Mouse (Mus musculus): ENCODE results near the gene Pdcl3. TPM values are rescaled to one million over a fixed set of nuclear protein-coding genes. Genes with fewer than 3 reads are reported as not detected.

Gene Pdcl3
- polyA plus RNA-seq, 1 experiment from 2014 or later, result 158 TPM

DNA sequence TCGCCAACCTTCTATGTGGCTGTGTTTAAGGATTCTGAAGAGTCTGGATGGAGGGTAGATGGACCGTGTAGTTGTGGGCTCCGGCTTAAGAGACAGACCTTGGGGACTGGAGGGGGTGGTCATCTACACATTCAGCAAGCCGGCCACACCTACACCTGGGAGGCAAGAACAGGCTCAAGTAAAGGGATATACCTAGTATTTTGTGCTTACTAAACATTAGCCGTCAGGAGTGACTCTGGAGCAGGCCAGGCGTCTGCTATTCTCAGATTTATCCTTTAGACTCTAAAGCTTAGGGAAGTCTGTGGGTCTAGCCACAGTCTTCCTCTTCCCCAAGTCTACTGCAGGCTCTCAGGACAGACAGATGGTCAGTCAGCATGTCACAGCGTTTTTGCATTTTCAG lies 2.9 kb downstream of the Pdcl3 start:
- Histone ChIP-seq H3K9ac (replicated peaks) (peak overlapping the region; percentile 74), H3K27ac (peak overlapping the region; percentile 81; the same call in 1 of the 2 replicates), H3K27me3 (no peaks in the 10 kb centered on the region), H3K36me3 (peaks cover 25% of the 10 kb centered on the region), H3K4me1 (replicated peaks) (peaks cover 21% of the 10 kb centered on the region), H3K4me3 (replicated peaks) (peak overlapping the region; percentile 56), H3K4me2 (replicated peaks) (peak overlapping the region; percentile 88), H3K9me3 (no peaks in the 10 kb centered on the region)
- no peak for ATAC-seq
- 33% methylated on average over 7 of the region's 7 CpGs for WGBS

DNA sequence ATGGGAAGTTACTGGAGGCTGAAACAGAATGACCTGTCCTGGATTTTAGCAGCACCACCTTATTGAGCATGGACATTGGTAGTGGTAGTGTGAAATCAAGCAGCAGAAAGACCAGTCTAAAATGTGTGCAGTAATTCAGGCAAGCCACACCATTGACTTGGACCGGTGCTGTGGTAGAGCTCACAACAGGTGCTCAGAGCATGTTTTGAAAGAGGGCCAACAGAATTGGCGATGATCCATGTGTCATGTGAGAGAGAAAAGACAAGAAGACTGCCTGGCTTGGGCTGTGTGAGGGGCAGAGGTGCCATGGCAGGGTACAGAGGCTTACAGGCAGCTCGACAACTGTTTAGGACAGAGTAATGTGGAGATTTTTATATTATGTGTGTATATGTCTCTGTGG lies 7.0 kb downstream of the Pdcl3 start:
- WGBS, result 92% methylated on average over 3 of the region's 3 CpGs
- no peak overlapping the region for H3K27ac ChIP-seq
- ATAC-seq, result no peak
- peaks cover 17% of the 10 kb centered on the region for H3K4me1 ChIP-seq (replicated peaks)
- no peaks in the 10 kb centered on the region for H3K9me3 ChIP-seq
- H3K27me3 ChIP-seq, result no peaks in the 10 kb centered on the region
- no peak overlapping the region for H3K9ac ChIP-seq (replicated peaks)
- H3K36me3 ChIP-seq, result peaks cover 60% of the 10 kb centered on the region
- no peak overlapping the region for H3K4me3 ChIP-seq (replicated peaks)
- H3K4me2 ChIP-seq (replicated peaks), result no peak overlapping the region

DNA sequence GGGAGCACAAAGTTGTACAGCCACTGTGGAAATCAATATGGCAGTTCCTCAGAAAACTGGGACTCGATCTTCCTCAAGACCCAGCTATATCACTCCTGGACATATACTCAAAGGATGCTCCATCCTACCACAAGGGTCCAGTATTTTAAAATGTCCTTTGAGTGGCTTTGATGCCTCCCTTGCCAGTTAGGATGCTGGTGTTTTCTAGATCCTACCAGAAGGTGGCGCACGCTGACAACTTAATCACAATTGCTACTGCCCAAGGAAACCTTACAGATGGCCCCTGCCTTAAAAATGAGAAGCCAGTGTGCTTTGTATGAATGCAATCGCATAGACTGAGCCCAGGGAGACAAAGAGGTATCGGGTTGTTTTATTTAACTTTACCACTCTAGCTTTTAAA lies 15.7 kb downstream of the Pdcl3 start:
- peaks cover 6% of the 10 kb centered on the region for H3K4me1 ChIP-seq (replicated peaks)
- H3K36me3 ChIP-seq, result peaks cover 22% of the 10 kb centered on the region
- H3K9me3 ChIP-seq, result no peaks in the 10 kb centered on the region
- 20% methylated on average over 5 of the region's 5 CpGs for WGBS
- H3K27ac ChIP-seq, result no peak overlapping the region
- no peaks in the 10 kb centered on the region for H3K27me3 ChIP-seq
- ATAC-seq, result peak; percentile 77; the same call in 1 of the 2 replicates
- H3K4me2 ChIP-seq (replicated peaks), result no peak overlapping the region
- H3K4me3 ChIP-seq (replicated peaks), result no peak overlapping the region
- no peak overlapping the region for H3K9ac ChIP-seq (replicated peaks)

DNA sequence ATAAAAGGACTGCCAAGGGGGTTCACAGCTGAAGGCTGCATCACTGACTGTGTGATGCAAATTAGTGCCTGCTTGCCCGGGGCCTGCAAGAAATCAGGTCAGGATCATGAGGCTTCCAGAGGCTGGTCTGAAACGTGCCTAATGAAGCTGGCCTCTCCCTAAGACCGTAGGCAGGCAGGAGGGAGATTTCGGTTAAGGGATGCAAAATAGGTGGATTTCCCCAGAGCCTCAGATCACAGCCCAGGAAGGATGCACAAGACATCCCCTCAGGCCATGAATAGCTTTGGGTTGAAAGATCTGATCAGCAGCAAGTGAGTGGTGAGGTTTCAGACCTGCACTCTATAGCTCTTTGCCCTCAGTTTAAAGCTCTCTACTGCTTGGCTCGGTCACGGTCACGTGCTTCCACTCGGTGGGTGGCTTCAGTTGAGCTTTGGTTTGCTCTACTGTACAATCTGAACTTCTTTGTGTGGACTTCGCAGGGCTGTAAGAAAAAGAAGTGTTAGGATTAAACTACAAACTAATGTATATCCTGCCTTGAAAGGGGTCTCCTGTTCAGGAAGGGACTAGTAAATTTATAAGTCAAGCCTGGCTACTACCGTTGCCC lies 20.4 kb downstream of the Pdcl3 start:
- no peak overlapping the region for H3K9ac ChIP-seq (replicated peaks)
- no peaks in the 10 kb centered on the region for H3K27me3 ChIP-seq
- no peak overlapping the region for H3K27ac ChIP-seq
- H3K4me3 ChIP-seq (replicated peaks), result no peak overlapping the region
- ATAC-seq, result no peak
- H3K4me2 ChIP-seq (replicated peaks), result no peak overlapping the region
- H3K36me3 ChIP-seq, result no peaks in the 10 kb centered on the region
- WGBS, result 46% methylated on average over 10 of the region's 10 CpGs
- no peaks in the 10 kb centered on the region for H3K9me3 ChIP-seq
- H3K4me1 ChIP-seq (replicated peaks), result peaks cover 6% of the 10 kb centered on the region

DNA sequence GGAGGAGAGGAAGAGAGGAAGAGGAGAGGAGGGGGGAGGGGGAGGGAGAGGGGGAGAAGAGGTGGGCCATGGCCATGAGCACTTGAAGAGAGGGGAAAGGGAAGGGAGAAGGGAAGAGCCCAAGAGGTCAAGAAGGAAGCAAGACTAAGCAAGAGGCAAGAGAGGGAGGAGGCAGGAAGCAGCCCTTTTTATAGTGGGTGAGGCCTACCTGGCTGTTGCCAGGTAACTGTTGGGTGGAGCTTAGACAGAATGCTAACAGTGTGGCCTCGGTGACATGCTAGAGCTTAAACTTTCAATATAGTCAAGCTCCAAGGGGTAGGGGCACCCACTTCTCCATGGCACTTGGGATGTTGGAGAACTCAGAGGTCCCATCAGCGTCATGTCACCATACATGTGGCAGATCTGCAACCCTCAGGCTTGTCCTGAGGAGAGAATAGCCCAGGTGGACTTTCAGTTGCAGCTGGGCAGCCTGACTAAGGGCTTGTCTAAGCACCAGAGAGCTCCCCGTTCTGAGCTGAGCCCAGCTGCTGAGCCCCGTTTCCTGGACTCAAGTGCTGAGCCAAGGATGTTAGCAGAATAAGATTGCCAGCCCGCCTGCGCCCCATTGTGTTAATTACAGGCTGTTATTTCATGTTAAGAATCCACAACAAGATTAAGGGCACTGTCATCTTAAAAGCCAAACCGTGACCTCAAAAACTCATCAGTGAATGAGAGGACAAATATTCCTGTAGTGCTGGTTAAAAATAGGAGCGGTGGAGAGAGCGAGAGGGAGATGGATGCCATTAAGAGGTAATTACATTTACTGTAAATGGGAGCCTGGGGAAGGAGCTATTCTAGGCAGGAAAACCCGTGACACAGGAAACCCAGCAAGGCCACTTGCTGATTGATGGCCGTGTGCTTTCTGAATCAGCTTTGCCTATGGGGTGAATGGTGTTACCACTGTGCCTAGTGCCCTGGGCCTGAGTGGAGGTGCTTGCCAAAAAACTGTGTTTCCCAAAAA lies 21.7 kb downstream of the Pdcl3 start:
- H3K27ac ChIP-seq, result no peak overlapping the region
- 64% methylated on average over 11 of the region's 11 CpGs for WGBS
- no peaks in the 10 kb centered on the region for H3K9me3 ChIP-seq
- H3K4me2 ChIP-seq (replicated peaks), result no peak overlapping the region
- H3K27me3 ChIP-seq, result no peaks in the 10 kb centered on the region
- H3K4me1 ChIP-seq (replicated peaks), result peaks cover 6% of the 10 kb centered on the region
- no peaks in the 10 kb centered on the region for H3K36me3 ChIP-seq
- no peak for ATAC-seq
- no peak overlapping the region for H3K9ac ChIP-seq (replicated peaks)
- no peak overlapping the region for H3K4me3 ChIP-seq (replicated peaks)

DNA sequence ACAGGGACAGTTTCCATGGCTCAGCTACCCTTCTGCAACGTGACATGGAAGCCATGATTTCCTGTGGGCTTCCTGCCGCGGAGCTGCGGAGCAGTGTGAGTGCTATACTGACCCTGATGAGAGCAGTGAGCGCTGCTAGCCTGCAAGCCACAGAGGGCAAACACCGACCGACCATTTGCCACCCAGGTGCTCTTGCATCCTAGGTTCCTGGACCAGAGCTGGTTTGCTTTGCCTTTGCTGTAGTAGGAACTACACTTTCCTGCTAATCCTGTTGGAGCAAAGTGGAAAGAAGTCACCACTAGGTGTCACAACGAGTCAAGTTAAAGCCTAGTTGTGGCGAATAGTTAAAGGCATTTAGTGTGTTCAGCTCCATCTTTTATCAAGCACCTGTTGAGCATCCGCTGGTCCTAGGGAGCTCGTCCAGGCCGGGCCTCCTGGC lies 25.2 kb downstream of the Pdcl3 start:
- no peak overlapping the region for H3K4me3 ChIP-seq (replicated peaks)
- no peak overlapping the region for H3K27ac ChIP-seq
- H3K9me3 ChIP-seq, result no peaks in the 10 kb centered on the region
- H3K27me3 ChIP-seq, result no peaks in the 10 kb centered on the region
- 30% methylated on average over 12 of the region's 12 CpGs for WGBS
- no peak overlapping the region for H3K9ac ChIP-seq (replicated peaks)
- H3K4me2 ChIP-seq (replicated peaks), result no peak overlapping the region
- H3K4me1 ChIP-seq (replicated peaks), result peaks cover 4% of the 10 kb centered on the region
- ATAC-seq, result peak; percentile 65
- H3K36me3 ChIP-seq, result no peaks in the 10 kb centered on the region

DNA sequence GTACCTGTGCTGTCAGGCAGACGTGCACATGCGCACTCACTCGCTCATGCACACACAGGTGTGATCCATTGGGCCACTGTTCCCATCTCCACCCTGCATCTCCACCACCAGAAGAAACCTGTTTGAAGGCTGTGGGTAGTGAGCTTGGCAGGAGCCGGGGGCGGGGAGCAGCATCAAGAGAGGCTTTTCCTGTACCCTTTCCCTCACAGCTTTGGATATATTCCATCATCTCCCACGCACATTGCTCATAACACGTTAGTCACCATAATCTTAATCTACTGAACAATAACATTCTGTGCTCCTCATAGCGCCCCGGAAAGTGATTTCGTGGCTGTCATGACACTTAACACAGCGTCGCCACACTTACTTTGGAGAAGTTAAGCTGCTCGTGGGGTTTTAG lies 27.2 kb downstream of the Pdcl3 start:
- Histone ChIP-seq H3K4me3 (replicated peaks) (no peak overlapping the region), H3K36me3 (no peaks in the 10 kb centered on the region), H3K9me3 (no peaks in the 10 kb centered on the region), H3K4me1 (replicated peaks) (no peaks in the 10 kb centered on the region), H3K4me2 (replicated peaks) (no peak overlapping the region), H3K27me3 (no peaks in the 10 kb centered on the region), H3K27ac (no peak overlapping the region), H3K9ac (replicated peaks) (no peak overlapping the region)
- no peak for ATAC-seq
- WGBS, result 88% methylated on average over 13 of the region's 13 CpGs

DNA sequence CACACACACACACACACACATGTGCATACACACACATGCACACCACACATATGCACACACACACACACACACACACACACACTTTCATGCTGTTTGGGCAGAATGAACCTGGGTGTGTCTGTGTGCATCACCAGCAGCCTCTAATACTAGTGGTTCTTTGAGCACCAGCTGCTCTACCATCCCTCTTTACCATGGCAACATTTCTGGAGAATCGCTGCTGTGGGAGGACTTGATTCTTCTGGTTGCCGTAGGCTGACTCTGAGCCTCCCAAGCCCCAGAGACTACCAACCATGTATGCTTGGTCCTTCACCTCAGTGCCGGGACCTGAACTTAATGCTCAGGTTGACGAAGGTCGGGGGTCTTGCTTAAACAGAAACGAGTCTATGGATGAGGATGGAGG lies 28.4 kb downstream of the Pdcl3 start:
- Histone ChIP-seq H3K9me3 (no peaks in the 10 kb centered on the region), H3K36me3 (no peaks in the 10 kb centered on the region), H3K9ac (replicated peaks) (no peak overlapping the region), H3K4me1 (replicated peaks) (no peaks in the 10 kb centered on the region), H3K4me2 (replicated peaks) (no peak overlapping the region), H3K4me3 (replicated peaks) (no peak overlapping the region), H3K27me3 (no peaks in the 10 kb centered on the region), H3K27ac (no peak overlapping the region)
- ATAC-seq, result no peak
- WGBS, result 87% methylated on average over 6 of the region's 6 CpGs

DNA sequence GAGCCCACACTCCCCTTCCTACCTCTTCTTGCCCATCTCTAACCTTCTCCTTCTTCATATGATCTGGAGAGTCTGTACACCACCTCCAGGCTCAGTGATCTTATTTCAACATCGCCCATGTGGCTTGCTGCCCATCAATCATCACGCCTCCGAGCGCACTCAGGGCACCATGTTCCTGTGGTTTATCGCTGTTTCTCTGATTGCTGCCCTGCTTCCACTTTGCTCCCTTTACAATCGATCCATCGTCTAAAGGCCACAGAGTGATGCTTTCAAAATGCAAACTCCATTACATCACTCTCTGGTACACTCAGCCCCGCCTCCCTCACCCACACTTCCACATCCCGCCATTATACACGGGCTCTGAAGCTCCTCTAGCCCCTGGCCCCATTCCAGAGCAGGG lies 30.1 kb downstream of the Pdcl3 start:
- WGBS, result 93% methylated on average over 10 of the region's 10 CpGs
- no peaks in the 10 kb centered on the region for H3K36me3 ChIP-seq
- no peak for ATAC-seq

DNA sequence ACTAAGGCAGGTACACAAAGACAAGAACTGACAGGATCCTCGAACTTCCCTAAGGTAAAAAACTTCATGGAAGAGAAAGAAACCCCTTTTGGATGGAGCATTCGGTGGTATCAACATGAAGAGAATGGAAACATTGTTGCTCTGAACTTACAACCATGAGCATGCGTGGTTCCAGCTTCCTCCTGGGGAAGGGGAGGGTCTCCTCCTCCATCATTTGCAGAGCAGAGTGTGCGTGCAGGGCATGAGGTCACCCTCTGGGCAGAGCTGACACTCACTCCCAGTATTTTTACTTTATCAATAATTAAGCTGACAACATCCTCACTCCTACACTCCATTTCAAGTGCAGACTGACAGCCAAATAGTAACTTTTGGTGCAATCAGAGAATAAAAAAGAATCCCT lies 32.5 kb downstream of the Pdcl3 start:
- Histone ChIP-seq H3K4me3 (replicated peaks) (no peak overlapping the region), H3K36me3 (no peaks in the 10 kb centered on the region), H3K9me3 (no peaks in the 10 kb centered on the region), H3K9ac (replicated peaks) (no peak overlapping the region), H3K27ac (no peak overlapping the region), H3K27me3 (no peaks in the 10 kb centered on the region), H3K4me2 (replicated peaks) (no peak overlapping the region), H3K4me1 (replicated peaks) (no peaks in the 10 kb centered on the region)
- no peak for ATAC-seq
- WGBS, result 89% methylated on average over 4 of the region's 4 CpGs

More for the DNA sequence above, 30.1 kb downstream of the Pdcl3 start:
- H3K9ac ChIP-seq (replicated peaks), result no peak overlapping the region
- no peaks in the 10 kb centered on the region for H3K9me3 ChIP-seq
- H3K4me2 ChIP-seq (replicated peaks), result no peak overlapping the region
- H3K4me1 ChIP-seq (replicated peaks), result no peaks in the 10 kb centered on the region
- no peak overlapping the region for H3K27ac ChIP-seq
- H3K27me3 ChIP-seq, result no peaks in the 10 kb centered on the region
- H3K4me3 ChIP-seq (replicated peaks), result no peak overlapping the region

DNA sequence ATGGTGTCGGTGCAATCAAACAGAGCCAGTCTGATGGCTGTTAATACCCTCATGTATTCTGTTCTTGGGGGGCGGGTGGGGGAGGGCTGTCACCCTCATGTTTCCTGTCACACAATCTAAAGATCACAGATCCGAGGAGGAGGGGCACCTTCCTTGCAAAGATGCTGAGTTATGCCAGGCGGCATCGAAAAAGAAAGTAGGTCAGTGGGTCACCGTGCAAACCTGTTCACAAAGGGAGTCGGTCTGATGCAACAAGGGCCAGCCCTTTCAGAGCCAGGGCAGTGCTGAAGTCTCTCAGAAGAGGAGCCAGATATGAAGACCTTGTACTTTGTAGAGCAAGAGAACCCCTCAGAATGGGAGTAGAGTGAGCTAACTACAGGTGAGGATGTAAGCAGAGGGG lies 39.7 kb downstream of the Pdcl3 start:
- 18% methylated on average over 7 of the region's 7 CpGs for WGBS
- peak overlapping the region; percentile 27 for H3K4me2 ChIP-seq (replicated peaks)
- peak; percentile 71; the same call in 1 of the 2 replicates for ATAC-seq

DNA sequence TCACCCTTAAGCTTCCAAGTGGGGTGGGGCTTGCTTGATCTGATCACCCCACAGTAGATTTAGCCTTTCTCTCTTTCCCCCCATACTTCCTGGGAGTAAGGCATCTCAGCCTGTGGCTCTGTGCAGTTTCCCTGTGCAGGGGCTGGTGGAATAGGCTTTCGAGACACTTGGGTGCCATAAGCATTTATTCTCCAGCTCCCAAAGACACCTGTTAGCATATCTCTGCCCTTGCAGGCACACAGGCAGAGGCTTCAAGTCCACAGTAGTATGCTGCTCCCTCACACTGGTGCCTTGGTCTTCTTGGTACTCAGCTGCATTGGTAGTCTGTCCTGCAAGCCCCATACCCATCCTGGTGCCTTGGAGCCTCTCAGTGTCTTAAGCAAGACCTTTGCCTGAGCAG lies 40.4 kb downstream of the Pdcl3 start:
- H3K4me2 ChIP-seq (replicated peaks), result no peak overlapping the region
- H3K36me3 ChIP-seq, result no peaks in the 10 kb centered on the region
- H3K9ac ChIP-seq (replicated peaks), result no peak overlapping the region
- no peak overlapping the region for H3K27ac ChIP-seq
- 92% methylated on average over 1 of the region's 1 CpGs for WGBS
- peaks cover 22% of the 10 kb centered on the region for H3K4me1 ChIP-seq (replicated peaks)
- no peak for ATAC-seq
- H3K9me3 ChIP-seq, result no peaks in the 10 kb centered on the region
- no peak overlapping the region for H3K4me3 ChIP-seq (replicated peaks)
- 0 out of 2 replicates have a peak, but pooled peaks cover 3% of the 10 kb centered on the region for H3K27me3 ChIP-seq

More for the DNA sequence above, 39.7 kb downstream of the Pdcl3 start:
- Histone ChIP-seq H3K27me3 (0 out of 2 replicates have a peak, but pooled peaks cover 3% of the 10 kb centered on the region), H3K9me3 (no peaks in the 10 kb centered on the region), H3K36me3 (no peaks in the 10 kb centered on the region), H3K27ac (no peak overlapping the region), H3K9ac (replicated peaks) (no peak overlapping the region), H3K4me3 (replicated peaks) (no peak overlapping the region), H3K4me1 (replicated peaks) (peaks cover 21% of the 10 kb centered on the region)
